Mouse (Mus musculus) MEL (cell line): Measurements from ENCODE around the gene Btg2. TPM values are rescaled to one million over a fixed set of nuclear protein-coding genes. Genes with fewer than 3 reads are reported as not detected.

Experiments
- DNase-seq: peaks from one replicate; pipeline ENCODE4 v3.0.0; 2011; ENCODE audit warnings: low read depth, low spot score
- H3K27ac ChIP-seq: 2 replicates; pipeline ENCODE4 v1.5.1; 2012; ENCODE audit warnings: low read depth, mild to moderate bottlenecking, control low read depth, low read length, moderate library complexity; ENCODE audit not compliant: control insufficient read depth
- H3K27me3 ChIP-seq, 2 experiments: fragments of 150-350 bp in 1 of 2; sonication (generic) in 1 of 2; 2 replicates each; pipeline ENCODE4 v1.6.1; 2012; ENCODE audit warnings: low read length in 2 of 2, mild to moderate bottlenecking in 2 of 2, improper control_type of control experiment in 1 of 2, moderate library complexity in 1 of 2; ENCODE audit not compliant: insufficient read depth in 2 of 2, control insufficient read depth in 1 of 2
- H3K36me3 ChIP-seq, 2 experiments: 2 replicates each; pipeline ENCODE4 v1.6.1; 2012 to 2014; ENCODE audit warnings: low read length in 2 of 2, improper control_type of control experiment in 1 of 2, inconsistent platforms in 1 of 2, mild to moderate bottlenecking in 1 of 2; ENCODE audit not compliant: insufficient read depth in 2 of 2, control insufficient read depth in 1 of 2
- H3K4me1 ChIP-seq, 2 experiments: fragments of 150-350 bp in 1 of 2; sonication (generic) in 1 of 2; 2 replicates each; pipeline ENCODE4 v1.6.1; 2012; ENCODE audit warnings: low read length in 2 of 2, improper control_type of control experiment in 1 of 2, mild to moderate bottlenecking in 1 of 2; ENCODE audit not compliant: insufficient read depth in 2 of 2, control insufficient read depth in 1 of 2
- H3K4me3 ChIP-seq, 2 experiments: fragments of 150-350 bp in 1 of 2; sonication (generic) in 1 of 2; 2 replicates each; pipeline ENCODE4 v1.5.1; 2012; ENCODE audit warnings: low read depth in 2 of 2, low read length in 2 of 2, mild to moderate bottlenecking in 2 of 2, moderate library complexity in 2 of 2, control low read depth in 1 of 2, improper control_type of control experiment in 1 of 2; ENCODE audit not compliant: control insufficient read depth in 1 of 2, insufficient read depth in 1 of 2
- H3K79me2 ChIP-seq: 2 replicates; pipeline ENCODE4 v1.6.1; 2012; ENCODE audit warnings: mild to moderate bottlenecking, low read length, moderate library complexity; ENCODE audit not compliant: control insufficient read depth, poor library complexity, insufficient read depth
- H3K9ac ChIP-seq: 2 replicates; pipeline ENCODE4 v1.6.1; 2012; ENCODE audit warnings: low read depth, mild to moderate bottlenecking, control low read depth, low read length, moderate library complexity; ENCODE audit not compliant: control insufficient read depth, poor library complexity, severe bottlenecking
- H3K9me3 ChIP-seq: fragments of 150-350 bp; sonication (generic); replicated peaks from 2 replicates; pipeline ENCODE4 v1.6.1; 2012; ENCODE audit warnings: mild to moderate bottlenecking, low read length, improper control_type of control experiment, moderate library complexity; ENCODE audit not compliant: insufficient read depth
- CHD2 ChIP-seq: IDR thresholded peaks from 2 replicates; pipeline ENCODE4 v1.6.1; 2011; ENCODE audit warnings: low read length, improper control_type of control experiment
- CTCF ChIP-seq, 3 experiments: IDR thresholded peaks in 2 of 3; conservative IDR thresholded peaks in 1 of 3; 2 replicates each; pipeline ENCODE4 v1.5.1; 2011 to 2012; ENCODE audit warnings: low read length in 3 of 3, low read depth in 2 of 3, mild to moderate bottlenecking in 2 of 3, improper control_type of control experiment in 1 of 3, inconsistent platforms in 1 of 3, mixed read lengths in 1 of 3, moderate library complexity in 1 of 3; ENCODE audit not compliant: control insufficient read depth in 1 of 3, insufficient read depth in 1 of 3, poor library complexity in 1 of 3, severe bottlenecking in 1 of 3
- ELF1 ChIP-seq: IDR thresholded peaks from 2 replicates; pipeline ENCODE4 v1.6.1; 2014; ENCODE audit warnings: low read depth, mild to moderate bottlenecking, inconsistent platforms, low read length, improper control_type of control experiment, moderate library complexity
- EP300 ChIP-seq, 2 experiments: IDR thresholded peaks; 2 replicates each; pipeline ENCODE4 v1.6.1; 2011; ENCODE audit warnings: improper control_type of control experiment in 2 of 2, low read length in 2 of 2, low read depth in 1 of 2, mild to moderate bottlenecking in 1 of 2
- GATA1 ChIP-seq: IDR thresholded peaks from 2 replicates; pipeline ENCODE4 v1.6.1; 2011; ENCODE audit warnings: low read depth, low read length, improper control_type of control experiment
- MAX ChIP-seq: IDR thresholded peaks from 2 replicates; pipeline ENCODE4 v1.6.1; 2011; ENCODE audit warnings: low read length, improper control_type of control experiment
- MXI1 ChIP-seq: IDR thresholded peaks from 2 replicates; pipeline ENCODE4 v1.6.1; 2011; ENCODE audit warnings: mild to moderate bottlenecking, low read depth, low read length, improper control_type of control experiment
- MYC ChIP-seq: IDR thresholded peaks from 2 replicates; pipeline ENCODE4 v1.6.1; 2011; ENCODE audit warnings: low read depth, mild to moderate bottlenecking, low read length, improper control_type of control experiment, moderate library complexity
- NELFE ChIP-seq: IDR thresholded peaks from 2 replicates; pipeline ENCODE4 v1.6.1; 2011; ENCODE audit warnings: low read depth, low read length, improper control_type of control experiment
- POLR2AphosphoS2 ChIP-seq: IDR thresholded peaks from 2 replicates; pipeline ENCODE4 v1.6.1; 2011; ENCODE audit warnings: low read length, improper control_type of control experiment
- RAD21 ChIP-seq: IDR thresholded peaks from 2 replicates; pipeline ENCODE4 v1.6.1; 2011; ENCODE audit warnings: mild to moderate bottlenecking, low read depth, low read length, improper control_type of control experiment
- UBTF ChIP-seq: IDR thresholded peaks from 2 replicates; pipeline ENCODE4 v1.6.1; 2012; ENCODE audit warnings: low read depth, mild to moderate bottlenecking, inconsistent platforms, low read length, improper control_type of control experiment, moderate library complexity, borderline replicate concordance; ENCODE audit not compliant: insufficient read depth
- USF1 ChIP-seq: IDR thresholded peaks from 2 replicates; pipeline ENCODE4 v1.6.1; 2014; ENCODE audit warnings: low read depth, mild to moderate bottlenecking, inconsistent platforms, low read length, improper control_type of control experiment, moderate library complexity
- USF2 ChIP-seq, 2 experiments: IDR thresholded peaks; 2 replicates each; pipeline ENCODE4 v1.6.1; 2011 to 2012; ENCODE audit warnings: improper control_type of control experiment in 2 of 2, low read length in 2 of 2, borderline replicate concordance in 1 of 2, inconsistent platforms in 1 of 2, low read depth in 1 of 2, mild to moderate bottlenecking in 1 of 2; ENCODE audit not compliant: insufficient read depth in 1 of 2
- ZC3H11A ChIP-seq: IDR thresholded peaks from 2 replicates; pipeline ENCODE4 v1.6.1; 2012; ENCODE audit warnings: low read depth, mild to moderate bottlenecking, inconsistent platforms, low read length, improper control_type of control experiment
- ZKSCAN1 ChIP-seq: IDR thresholded peaks from 2 replicates; pipeline ENCODE4 v1.6.1; 2012; ENCODE audit warnings: low read depth, mild to moderate bottlenecking, inconsistent platforms, low read length, improper control_type of control experiment, moderate library complexity
- polyA plus RNA-seq, 2 experiments: library from polyadenylated mRNA; stranded (reverse) in 1 of 2; unstranded in 1 of 2; fragments of >175 nt in 1 of 2; fragments of >200 nt in 1 of 2; gene quantifications; 2 replicates each; pipeline versions ENCODE4 v1.2.1 to v1.2.4; 2012; ENCODE audit warnings: low replicate concordance in 2 of 2, low read depth in 1 of 2; ENCODE audit not compliant: insufficient read length in 2 of 2, insufficient read depth in 1 of 2, missing spikeins in 1 of 2
- total RNA-seq: library from RNA; depleted of rRNA; stranded (reverse); fragments of 300-350 nt; gene quantifications from 2 replicates; pipeline ENCODE4 v1.2.3, GENCODE M21; 2012

The Btg2 gene
- total and polyA plus RNA-seq, 3 experiments: 2.1 to 3.6 TPM; not detected in 1

GRCm38 (mm10) chr1:134092852-134093770, 14.2 kb upstream of the Btg2 start (continued):
- TF ChIP-seq ZC3H11A: no peak
- TF ChIP-seq, all 39 proteins: peak for 18

GRCm38 (mm10) chr1:134092368-134092767, 13.4 kb upstream of the Btg2 start:
- Histone ChIP-seq H3K4me3 (peak overlapping the region; percentile 25 to 27; a peak in 3 of 4 replicates), H3K36me3 (peaks cover 0 to 35% of the 10 kb centered on the region in 2 experiments; a peak in 2 of 4 replicates), H3K79me2 (no peaks in the 10 kb centered on the region; the same call in 1 of the 2 replicates), H3K27ac (peak overlapping the region; percentile 50), H3K27me3 (no peaks in the 10 kb centered on the region), H3K9me3 (no peaks in the 10 kb centered on the region), H3K4me1 (peaks cover 9 to 52% of the 10 kb centered on the region in 2 experiments; a peak in 3 of 4 replicates), H3K9ac (peak overlapping the region; percentile 35; the same call in 1 of the 2 replicates)
- no peak for DNase-seq
- no peak for TF ChIP-seq CHD2

GRCm38 (mm10) chr1:134091851-134092250, 12.9 kb upstream of the Btg2 start:
- no peak for TF ChIP-seq UBTF
- TF ChIP-seq MXI1: no peak
- TF ChIP-seq CTCF (IDR thresholded peaks at IDR 0.05 in 2 of 3, conservative IDR thresholded peaks at IDR 0.05 in 1 of 3; ENCODE audit: control insufficient read depth in 1 of 3, insufficient read depth in 1 of 3, low read depth in 2 of 3, low read length in 3 of 3, poor library complexity in 1 of 3, severe bottlenecking in 1 of 3): no peak
- TF ChIP-seq MYC: no peak
- no peak for TF ChIP-seq POLR2AphosphoS2
- no peak for TF ChIP-seq MAX
- no peak for TF ChIP-seq ZKSCAN1
- no peak for TF ChIP-seq USF2 (IDR thresholded peaks at IDR 0.05; ENCODE audit: borderline replicate concordance in 1 of 2, insufficient read depth in 1 of 2, low read depth in 1 of 2, low read length in 2 of 2)
- TF ChIP-seq NELFE: no peak
- TF ChIP-seq RAD21: no peak
- no peak for TF ChIP-seq USF1
- no peak for TF ChIP-seq GATA1
- TF ChIP-seq ELF1: no peak
- no peak for TF ChIP-seq EP300 (IDR thresholded peaks at IDR 0.05; ENCODE audit: low read depth in 1 of 2, low read length in 2 of 2)
- TF ChIP-seq CHD2: no peak
- no peak for TF ChIP-seq ZC3H11A
- Histone ChIP-seq H3K27me3 (no peaks in the 10 kb centered on the region), H3K4me1 (peaks cover 11 to 51% of the 10 kb centered on the region in 2 experiments)

More at GRCm38 (mm10) chr1:134091851-134092250, 12.9 kb upstream of the Btg2 start:
- Histone ChIP-seq H3K9ac (no peak overlapping the region), H3K9me3 (no peaks in the 10 kb centered on the region), H3K36me3 (peaks cover 0 to 34% of the 10 kb centered on the region in 2 experiments; a peak in 2 of 4 replicates), H3K79me2 (no peaks in the 10 kb centered on the region; the same call in 1 of the 2 replicates), H3K27ac (no peak overlapping the region), H3K4me3 (no peak overlapping the region)
- no peak for DNase-seq
